Mouse (Mus musculus) intestine, embryonic 15.5 days (tissue): ENCODE data around the gene Igsf3. TPM values are rescaled to one million over a fixed set of nuclear protein-coding genes. Genes with fewer than 3 reads are reported as not detected.

Source experiments
- ATAC-seq: fragments of 200-750 bp; cut with Nextera tagmentation; 2 replicates; pipeline ENCODE4 v1.8.0; 2017; ENCODE audit warnings: moderate TSS enrichment, moderate library complexity
- H3K27ac ChIP-seq: fragments of 300-500 bp; sonication (generic); 2 replicates; pipeline ENCODE4 v1.5.1; 2015; ENCODE audit warnings: mild to moderate bottlenecking, inconsistent platforms
- H3K27me3 ChIP-seq: fragments of 300-500 bp; sonication (generic); replicated peaks from 2 replicates; pipeline ENCODE4 v1.6.1; 2015; ENCODE audit warnings: inconsistent platforms
- H3K36me3 ChIP-seq: fragments of 300-500 bp; sonication (generic); 2 replicates; pipeline ENCODE4 v1.6.1; 2015; ENCODE audit warnings: inconsistent platforms
- H3K4me1 ChIP-seq: fragments of 300-500 bp; sonication (generic); replicated peaks from 2 replicates; pipeline ENCODE4 v1.6.1; 2015; ENCODE audit warnings: inconsistent platforms
- H3K4me2 ChIP-seq: fragments of 300-500 bp; sonication (generic); replicated peaks from 2 replicates; pipeline ENCODE4 v1.6.1; 2015; ENCODE audit warnings: mild to moderate bottlenecking, inconsistent platforms
- H3K4me3 ChIP-seq: fragments of 300-500 bp; sonication (generic); replicated peaks from 2 replicates; pipeline ENCODE4 v1.5.1; 2015; ENCODE audit warnings: inconsistent platforms
- H3K9ac ChIP-seq: fragments of 300-500 bp; sonication (generic); 2 replicates; pipeline ENCODE4 v1.6.1; 2015; ENCODE audit warnings: inconsistent platforms
- H3K9me3 ChIP-seq: fragments of 300-500 bp; sonication (generic); 2 replicates; pipeline ENCODE4 v1.6.1; 2016; ENCODE audit warnings: inconsistent platforms
- WGBS: fragments of 180-500 bp; shearing (Covaris S2); methylation state at CpG from one replicate; pipeline ENCODE4 v1.1.7; 2015; 5-methylcytosine and 5-hydroxymethylcytosine counted together
- polyA plus RNA-seq: library from polyadenylated mRNA; unstranded; fragments of >200 nt; fragmentation: Nextera tagmentation; extraction: Ambion mirVana; gene quantifications from 2 replicates; pipeline ENCODE4 v1.2.1, GENCODE M21; 2015

The Igsf3 gene
- polyA plus RNA-seq, 1 experiment from 2014 or later, result 22.4 TPM

DNA sequence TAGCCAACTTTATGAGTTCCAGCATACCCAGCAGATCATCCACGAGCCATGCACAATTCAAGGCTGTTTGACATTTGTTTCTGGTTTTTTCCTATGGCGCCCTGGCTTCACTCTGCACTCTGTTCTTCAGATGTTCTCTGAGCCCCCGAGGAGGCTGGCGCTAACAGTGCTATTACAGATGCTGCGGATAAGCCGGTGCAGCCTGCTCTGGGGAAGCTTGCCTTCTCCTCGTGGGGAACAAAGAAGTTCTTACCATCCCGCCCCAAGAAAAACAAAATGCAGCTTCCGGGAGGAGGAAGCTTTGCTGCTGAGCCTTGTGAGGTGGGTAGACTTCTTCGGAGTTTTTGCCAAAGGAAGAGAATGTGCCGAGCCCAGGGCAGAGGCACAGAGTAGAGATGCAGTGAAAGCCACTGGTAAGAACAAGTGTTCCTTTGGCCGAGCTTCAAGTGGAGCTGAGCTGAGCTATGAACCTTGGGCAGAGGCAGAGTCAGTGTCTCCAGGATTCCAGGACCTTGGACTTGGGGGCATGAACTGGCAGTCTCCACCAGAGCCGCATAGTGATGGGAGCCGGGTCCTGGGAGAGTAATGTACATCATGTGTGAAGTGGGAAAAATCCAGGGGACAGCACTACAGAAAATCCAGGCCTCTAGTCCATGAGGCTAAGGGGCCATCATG lies 125.3 kb downstream of the Igsf3 start:
- H3K4me1 ChIP-seq, result peaks cover 28% of the 10 kb centered on the region
- no peaks in the 10 kb centered on the region for H3K36me3 ChIP-seq
- H3K9ac ChIP-seq, result no peak overlapping the region
- H3K4me2 ChIP-seq, result no peak overlapping the region
- H3K9me3 ChIP-seq, result no peaks in the 10 kb centered on the region
- no peak overlapping the region for H3K4me3 ChIP-seq
- H3K27me3 ChIP-seq, result no peaks in the 10 kb centered on the region
- WGBS, result 36% methylated on average over 14 of the region's 14 CpGs
- H3K27ac ChIP-seq, result no peak overlapping the region
- no peak for ATAC-seq

DNA sequence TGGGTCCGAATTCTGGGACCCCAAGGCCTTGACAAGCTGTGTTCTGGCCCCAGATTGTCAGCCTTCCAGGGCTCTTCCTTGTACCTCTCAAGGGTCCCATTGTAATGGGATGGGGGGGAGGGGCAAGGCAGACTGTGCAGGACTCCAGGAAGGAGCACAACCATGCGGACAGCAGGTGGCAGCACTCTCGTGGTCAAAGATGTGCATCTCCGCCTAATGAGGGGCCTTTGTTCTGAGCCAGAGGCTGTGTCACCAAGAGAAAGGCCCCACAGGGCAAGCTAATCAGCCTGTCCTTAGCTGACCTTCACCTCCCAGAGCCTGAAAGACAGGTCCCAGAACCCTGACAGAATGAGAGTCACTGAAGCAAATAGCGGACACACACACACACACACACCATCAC lies 129.3 kb downstream of the Igsf3 start:
- H3K27ac ChIP-seq, result 0 out of 2 replicates have a peak overlapping the region, but pooled peaks have one; percentile 11
- peaks cover 24% of the 10 kb centered on the region; the same call in 1 of the 2 replicates for H3K4me1 ChIP-seq
- no peak overlapping the region for H3K9ac ChIP-seq
- no peaks in the 10 kb centered on the region for H3K36me3 ChIP-seq
- H3K9me3 ChIP-seq, result no peaks in the 10 kb centered on the region
- peak; percentile 85 for ATAC-seq
- no peaks in the 10 kb centered on the region for H3K27me3 ChIP-seq
- WGBS, result 25% methylated on average over 5 of the region's 5 CpGs
- no peak overlapping the region for H3K4me3 ChIP-seq
- H3K4me2 ChIP-seq, result no peak overlapping the region

DNA sequence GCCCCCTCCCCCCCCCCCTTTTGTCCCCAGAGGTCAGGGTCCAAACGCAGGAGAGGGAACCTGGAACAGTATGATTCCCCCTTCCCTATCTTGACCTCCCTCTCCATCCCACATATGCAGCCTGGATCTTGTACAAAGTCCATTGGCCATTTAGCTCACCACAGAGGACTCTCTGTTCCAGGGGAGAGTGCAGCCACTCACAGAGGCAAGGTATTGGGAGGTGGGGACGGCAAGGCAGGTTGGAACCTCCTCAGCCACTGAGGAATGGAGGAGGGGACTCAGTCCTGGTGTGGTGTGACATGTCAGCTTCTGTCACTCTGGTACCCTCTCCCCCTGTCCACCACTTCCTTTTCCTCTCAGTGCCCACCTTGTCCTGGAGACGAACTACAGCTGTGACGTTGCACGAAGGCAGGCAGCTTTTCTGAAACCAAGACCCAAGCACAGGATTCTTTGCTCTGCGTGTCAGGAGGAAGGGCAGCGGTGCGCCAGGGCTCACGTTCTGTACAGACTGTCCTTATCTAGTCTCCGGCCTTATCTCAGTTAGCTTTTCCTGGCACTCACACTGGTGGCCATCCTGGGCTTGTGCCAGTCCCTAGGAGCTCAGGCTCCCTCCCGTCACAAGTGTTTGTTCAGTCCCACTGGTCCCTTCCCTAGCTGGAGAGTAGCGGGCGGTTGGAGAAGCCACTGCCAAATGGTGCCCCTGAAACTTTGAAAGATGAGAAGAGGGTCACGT lies 130.3 kb downstream of the Igsf3 start:
- 60% methylated on average over 14 of the region's 14 CpGs for WGBS
- no peaks in the 10 kb centered on the region for H3K9me3 ChIP-seq
- no peaks in the 10 kb centered on the region for H3K27me3 ChIP-seq
- peak; percentile 32 for ATAC-seq
- H3K27ac ChIP-seq, result 0 out of 2 replicates have a peak overlapping the region, but pooled peaks have one; percentile 7
- peaks cover 22% of the 10 kb centered on the region; the same call in 1 of the 2 replicates for H3K4me1 ChIP-seq
- H3K36me3 ChIP-seq, result no peaks in the 10 kb centered on the region
- no peak overlapping the region for H3K4me3 ChIP-seq
- no peak overlapping the region for H3K9ac ChIP-seq
- H3K4me2 ChIP-seq, result 0 out of 2 replicates have a peak overlapping the region, but pooled peaks have one; percentile 2

DNA sequence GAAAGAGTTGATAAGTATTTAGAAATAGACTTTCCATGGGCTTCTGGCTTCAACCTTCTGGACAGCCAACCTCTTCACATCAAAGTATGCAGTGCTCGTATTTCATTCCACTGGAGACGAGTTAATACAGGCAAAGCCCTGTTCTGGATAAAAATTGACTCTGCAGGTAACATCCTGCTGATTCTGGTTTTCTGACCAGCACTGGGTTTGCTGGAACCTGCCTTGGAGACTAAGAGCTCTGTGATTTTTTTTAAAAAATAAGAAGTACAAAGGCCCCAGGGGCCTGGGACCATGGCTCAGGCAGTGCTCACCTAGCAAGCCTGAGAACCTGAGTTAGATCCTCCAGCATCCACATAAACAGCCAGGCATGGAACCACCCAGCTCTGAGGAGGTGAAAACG lies 130.9 kb downstream of the Igsf3 start:
- ATAC-seq, result no peak
- H3K27me3 ChIP-seq, result no peaks in the 10 kb centered on the region
- no peak overlapping the region for H3K9ac ChIP-seq
- H3K9me3 ChIP-seq, result no peaks in the 10 kb centered on the region
- H3K4me3 ChIP-seq, result no peak overlapping the region
- H3K36me3 ChIP-seq, result no peaks in the 10 kb centered on the region
- peaks cover 16% of the 10 kb centered on the region; the same call in 1 of the 2 replicates for H3K4me1 ChIP-seq
- WGBS, result 63% methylated on average over 3 of the region's 3 CpGs
- no peak overlapping the region for H3K4me2 ChIP-seq
- no peak overlapping the region for H3K27ac ChIP-seq

DNA sequence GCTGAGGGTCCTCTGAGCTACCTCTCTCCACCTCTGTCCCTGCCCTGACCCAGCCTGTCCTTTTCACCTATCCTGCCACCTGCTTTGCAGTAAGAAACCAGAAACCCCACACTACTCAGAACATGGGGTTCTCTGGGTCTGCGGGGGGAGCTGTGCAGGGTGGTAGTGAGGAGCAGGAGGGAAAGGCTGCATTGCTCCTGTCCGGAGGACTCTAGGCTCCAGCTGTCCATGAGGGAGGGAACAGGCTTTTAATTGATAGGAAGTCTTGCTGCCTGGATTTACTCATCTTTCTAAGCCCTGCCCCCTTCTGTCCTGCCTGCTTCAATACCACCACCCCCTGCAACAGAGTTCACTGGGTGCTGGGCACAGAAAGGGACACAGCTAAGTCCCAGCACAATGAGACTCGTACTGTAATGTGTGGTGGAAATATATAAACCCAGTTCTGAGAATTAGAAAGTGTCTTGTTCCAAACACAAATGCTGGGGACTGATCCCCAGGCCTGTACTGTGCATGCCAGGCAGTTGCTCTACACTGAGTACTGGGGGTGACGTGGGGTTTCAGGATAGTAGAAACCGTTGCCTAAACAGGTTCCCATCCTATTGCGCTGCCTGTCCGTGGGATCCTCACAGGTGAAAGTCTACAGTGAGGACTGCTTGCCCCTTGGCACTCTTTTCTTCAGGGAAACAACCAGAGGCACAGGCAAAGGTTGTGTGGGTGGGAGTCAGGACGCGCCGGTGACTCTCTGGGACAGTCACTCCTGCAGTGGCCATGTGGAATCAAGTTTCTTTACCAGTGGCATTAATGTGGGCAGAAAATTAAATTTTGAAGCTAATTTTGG lies 133.0 kb downstream of the Igsf3 start:
- no peaks in the 10 kb centered on the region for H3K36me3 ChIP-seq
- no peak overlapping the region for H3K4me2 ChIP-seq
- no peak overlapping the region for H3K9ac ChIP-seq
- H3K9me3 ChIP-seq, result no peaks in the 10 kb centered on the region
- H3K27ac ChIP-seq, result no peak overlapping the region
- ATAC-seq, result no peak
- WGBS, result 80% methylated on average over 10 of the region's 10 CpGs
- no peaks in the 10 kb centered on the region for H3K27me3 ChIP-seq
- H3K4me1 ChIP-seq, result peaks cover 28% of the 10 kb centered on the region
- no peak overlapping the region for H3K4me3 ChIP-seq

DNA sequence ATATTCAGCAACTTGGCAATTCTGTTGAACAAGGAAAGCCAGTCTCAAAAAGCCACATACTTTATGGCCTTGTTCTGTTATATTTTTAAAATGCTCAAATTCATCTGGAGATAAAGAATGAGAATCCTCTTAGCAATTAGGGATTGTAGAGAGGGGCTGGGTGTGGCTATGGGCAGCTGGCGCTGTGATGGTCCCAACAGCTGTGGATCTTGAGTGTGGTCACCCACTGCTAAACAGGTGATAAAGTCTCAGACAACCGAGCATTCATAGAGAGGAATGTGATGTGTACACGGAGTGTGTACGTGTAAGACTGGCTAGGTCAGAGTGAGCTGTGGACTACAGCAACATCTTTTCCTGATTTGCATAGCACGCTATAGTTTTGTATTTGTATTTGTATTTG lies 133.7 kb downstream of the Igsf3 start:
- H3K4me3 ChIP-seq, result no peak overlapping the region
- no peaks in the 10 kb centered on the region for H3K36me3 ChIP-seq
- no peaks in the 10 kb centered on the region for H3K27me3 ChIP-seq
- no peaks in the 10 kb centered on the region for H3K9me3 ChIP-seq
- no peak overlapping the region for H3K9ac ChIP-seq
- no peak for ATAC-seq
- H3K27ac ChIP-seq, result no peak overlapping the region
- H3K4me1 ChIP-seq, result peaks cover 28% of the 10 kb centered on the region
- H3K4me2 ChIP-seq, result no peak overlapping the region
- WGBS, result 81% methylated on average over 5 of the region's 5 CpGs

Other genes with a start within 250 kb of the Igsf3 start
- 0.20 and 0.34 TPM in 2 replicates for gene Cd2, start 89.1 kb upstream of the Igsf3 start, polyA plus RNA-seq
- gene Atp1a1, start 227.6 kb downstream of the Igsf3 start, polyA plus RNA-seq, result 247 and 251 TPM in 2 replicates